Mouse (Mus musculus) thymus, adult 2 months (tissue): ENCODE results near the gene Faf2.

Source experiments
- CTCF ChIP-seq: fragments of 200-500 bp; IDR thresholded peaks from 2 replicates; pipeline ENCODE4 v1.5.1; 2012; ENCODE audit warnings: mild to moderate bottlenecking, control low read depth, low read length, moderate library complexity, borderline replicate concordance; ENCODE audit not compliant: control insufficient read depth, poor library complexity, insufficient read depth; ENCODE audit errors: extremely low read depth
- POLR2A ChIP-seq: fragments of 200-500 bp; IDR thresholded peaks from 2 replicates; pipeline ENCODE4 v1.6.1; 2012; ENCODE audit warnings: mild to moderate bottlenecking, low read length, control low read depth, moderate library complexity; ENCODE audit not compliant: control insufficient read depth, poor library complexity, insufficient read depth; ENCODE audit errors: extremely low read depth

DNA sequence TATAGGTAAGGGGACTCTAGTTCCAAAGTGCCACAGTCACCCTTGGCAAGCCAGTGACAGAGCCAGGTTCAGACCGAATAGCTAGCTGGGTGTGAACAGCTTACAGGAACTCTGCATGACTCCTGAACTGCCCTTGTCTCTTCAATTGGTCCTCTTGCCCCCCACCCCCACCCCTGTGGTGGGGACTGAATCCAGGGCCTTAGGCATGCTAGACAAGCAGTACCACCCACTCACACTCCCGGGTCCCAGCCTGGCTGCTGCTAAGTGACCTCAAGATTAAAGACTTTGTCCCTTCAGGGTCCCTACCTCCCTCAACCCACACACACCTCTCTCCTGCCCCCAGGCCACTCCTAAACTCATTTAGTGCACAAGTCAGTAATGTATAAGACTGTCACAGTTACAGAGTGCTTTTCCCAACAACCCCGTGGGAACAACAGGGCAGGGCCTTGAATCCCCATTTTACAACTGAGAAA is 18.9 kb upstream of the Faf2 start:
- no peak for TF ChIP-seq POLR2A
- TF ChIP-seq CTCF: no peak
